Mouse (Mus musculus) midbrain, embryonic 16.5 days (tissue): Measurements from ENCODE around the gene Syngr1. TPM values are rescaled to one million over a fixed set of nuclear protein-coding genes. Genes with fewer than 3 reads are reported as not detected.

Experiments
- ATAC-seq: fragments of 200-750 bp; cut with Nextera tagmentation; 2 replicates; pipeline ENCODE4 v1.8.0; 2017; ENCODE audit warnings: moderate TSS enrichment
- H3K27ac ChIP-seq: fragments of 300-500 bp; sonication (generic); 2 replicates; pipeline ENCODE4 v1.5.1; 2014; ENCODE audit warnings: mild to moderate bottlenecking, low read length, mixed read lengths
- H3K27me3 ChIP-seq: fragments of 300-500 bp; sonication (generic); 2 replicates; pipeline ENCODE4 v1.6.1; 2014; ENCODE audit warnings: low read depth, low read length, mixed read lengths; ENCODE audit not compliant: control insufficient read depth, insufficient read depth
- H3K36me3 ChIP-seq: fragments of 300-500 bp; sonication (generic); 2 replicates; pipeline ENCODE4 v1.6.1; 2014; ENCODE audit warnings: mild to moderate bottlenecking, low read length, moderate library complexity, mixed read lengths; ENCODE audit not compliant: control insufficient read depth, insufficient read depth
- H3K4me1 ChIP-seq: fragments of 300-500 bp; sonication (generic); 2 replicates; pipeline ENCODE4 v1.6.1; 2014; ENCODE audit warnings: mild to moderate bottlenecking, low read length, mixed read lengths; ENCODE audit not compliant: control insufficient read depth, insufficient read depth
- H3K4me2 ChIP-seq: fragments of 300-500 bp; sonication (generic); 2 replicates; pipeline ENCODE4 v1.6.1; 2014; ENCODE audit warnings: mild to moderate bottlenecking, low read length, mixed read lengths
- H3K4me3 ChIP-seq: fragments of 300-500 bp; sonication (generic); 2 replicates; pipeline ENCODE4 v1.5.1; 2014; ENCODE audit warnings: low read depth, mild to moderate bottlenecking, low read length, moderate library complexity, mixed read lengths
- H3K9ac ChIP-seq: fragments of 300-500 bp; sonication (generic); 2 replicates; pipeline ENCODE4 v1.6.1; 2014; ENCODE audit warnings: low read depth, low read length, mixed read lengths
- H3K9me3 ChIP-seq: fragments of 300-500 bp; sonication (generic); replicated peaks from 2 replicates; pipeline ENCODE4 v1.6.1; 2014; ENCODE audit warnings: mild to moderate bottlenecking, low read length, mixed read lengths; ENCODE audit not compliant: control insufficient read depth, poor library complexity, severe bottlenecking
- WGBS: fragments of 180-500 bp; shearing (Covaris S2); extraction: QIAGEN DNeasy Blood & Tissue Kit; methylation state at CpG from one replicate; pipeline ENCODE4 v1.1.7; 2014; 5-methylcytosine and 5-hydroxymethylcytosine counted together
- polyA plus RNA-seq: library from polyadenylated mRNA; unstranded; fragments of >200 nt; fragmentation: Nextera tagmentation; extraction: Ambion mirVana; gene quantifications from 2 replicates; pipeline ENCODE4 v1.2.1, GENCODE M21; 2015

The Syngr1 gene
- polyA plus RNA-seq, 1 experiment from 2014 or later: 83.9 TPM

GRCm38 (mm10) chr15:80082661-80083275, 8.4 kb upstream of the Syngr1 start:
- Histone ChIP-seq H3K9ac (peak overlapping the region; percentile 84), H3K4me2 (peak overlapping the region; percentile 69), H3K36me3 (peaks cover 23% of the 10 kb centered on the region), H3K27ac (peak overlapping the region; percentile 82), H3K9me3 (no peaks in the 10 kb centered on the region), H3K27me3 (no peaks in the 10 kb centered on the region; the same call in 1 of the 2 replicates), H3K4me1 (peaks cover 21% of the 10 kb centered on the region), H3K4me3 (peak overlapping the region; percentile 70)
- peak; percentile 67 for ATAC-seq
- WGBS: under 1% methylated on average over 21 of the region's 21 CpGs

- Histone ChIP-seq H3K9ac (peak overlapping the region; percentile 84), H3K4me3 (peak overlapping the region; percentile 70), H3K4me1 (peaks cover 21% of the 10 kb centered on the region), H3K27me3 (no peaks in the 10 kb centered on the region; the same call in 1 of the 2 replicates), H3K27ac (peak overlapping the region; percentile 93), H3K36me3 (peaks cover 19% of the 10 kb centered on the region), H3K4me2 (peak overlapping the region; percentile 78), H3K9me3 (no peaks in the 10 kb centered on the region)
- ATAC-seq: peak; percentile 95
- under 1% methylated on average over 30 of the region's 30 CpGs for WGBS
These were observed 7.8 kb upstream of the Syngr1 start for GRCm38 (mm10) chr15:80083276-80083731.

GRCm38 (mm10) chr15:80083740-80084139, 7.4 kb upstream of the Syngr1 start:
- peak overlapping the region; percentile 93 for H3K27ac ChIP-seq
- no peaks in the 10 kb centered on the region; the same call in 1 of the 2 replicates for H3K27me3 ChIP-seq
- no peak; the same call in 1 of the 2 replicates for ATAC-seq
- peaks cover 17% of the 10 kb centered on the region for H3K36me3 ChIP-seq
- H3K4me3 ChIP-seq: peak overlapping the region; percentile 70
- WGBS: 1% methylated on average over 12 of the region's 12 CpGs
- H3K4me1 ChIP-seq: peaks cover 21% of the 10 kb centered on the region
- no peaks in the 10 kb centered on the region for H3K9me3 ChIP-seq
- H3K9ac ChIP-seq: peak overlapping the region; percentile 70
- H3K4me2 ChIP-seq: peak overlapping the region; percentile 78

- Histone ChIP-seq H3K4me1 (peaks cover 8% of the 10 kb centered on the region), H3K9ac (no peak overlapping the region), H3K4me3 (no peak overlapping the region), H3K9me3 (no peaks in the 10 kb centered on the region), H3K27me3 (no peaks in the 10 kb centered on the region; the same call in 1 of the 2 replicates), H3K27ac (no peak overlapping the region), H3K36me3 (no peaks in the 10 kb centered on the region), H3K4me2 (no peak overlapping the region)
- no peak for ATAC-seq
- 87% methylated on average over 9 of the region's 9 CpGs for WGBS
These were observed 3.6 kb upstream of the Syngr1 start for GRCm38 (mm10) chr15:80087406-80088012.

GRCm38 (mm10) chr15:80088637-80089036, 2.5 kb upstream of the Syngr1 start:
- WGBS: 36% methylated on average over 4 of the region's 4 CpGs
- Histone ChIP-seq H3K36me3 (no peaks in the 10 kb centered on the region), H3K27me3 (no peaks in the 10 kb centered on the region; the same call in 1 of the 2 replicates), H3K4me2 (no peak overlapping the region), H3K4me1 (peaks cover 14% of the 10 kb centered on the region), H3K4me3 (no peak overlapping the region), H3K9me3 (no peaks in the 10 kb centered on the region), H3K27ac (no peak overlapping the region), H3K9ac (no peak overlapping the region)
- ATAC-seq: no peak

- Histone ChIP-seq H3K27ac (no peak overlapping the region), H3K36me3 (no peaks in the 10 kb centered on the region), H3K4me3 (no peak overlapping the region), H3K4me2 (no peak overlapping the region; the same call in 1 of the 2 replicates), H3K27me3 (no peaks in the 10 kb centered on the region; the same call in 1 of the 2 replicates), H3K9me3 (no peaks in the 10 kb centered on the region), H3K4me1 (peaks cover 12% of the 10 kb centered on the region), H3K9ac (no peak overlapping the region)
- WGBS: 75% methylated on average over 11 of the region's 11 CpGs
- no peak for ATAC-seq
These were observed 979 bp upstream of the Syngr1 start for GRCm38 (mm10) chr15:80090155-80090554.

GRCm38 (mm10) chr15:80090741-80091120, 403 bp upstream of the Syngr1 start:
- H3K4me3 ChIP-seq: peak overlapping the region; percentile 88
- no peaks in the 10 kb centered on the region for H3K9me3 ChIP-seq
- 1% methylated on average over 17 of the region's 17 CpGs for WGBS
- no peaks in the 10 kb centered on the region for H3K36me3 ChIP-seq
- H3K4me1 ChIP-seq: peaks cover 12% of the 10 kb centered on the region
- ATAC-seq: peak; percentile 56
- no peaks in the 10 kb centered on the region; the same call in 1 of the 2 replicates for H3K27me3 ChIP-seq
- H3K9ac ChIP-seq: peak overlapping the region; percentile 96
- peak overlapping the region; percentile 97 for H3K4me2 ChIP-seq
- peak overlapping the region; percentile 17 for H3K27ac ChIP-seq

- ATAC-seq: no peak
- Histone ChIP-seq H3K36me3 (no peaks in the 10 kb centered on the region), H3K27ac (peak overlapping the region; percentile 74), H3K9me3 (no peaks in the 10 kb centered on the region), H3K27me3 (no peaks in the 10 kb centered on the region; the same call in 1 of the 2 replicates), H3K4me3 (peak overlapping the region; percentile 88), H3K4me1 (peaks cover 19% of the 10 kb centered on the region), H3K4me2 (peak overlapping the region; percentile 97), H3K9ac (peak overlapping the region; percentile 96)
- 15% methylated on average over 7 of the region's 7 CpGs for WGBS
These were observed 907 bp downstream of the Syngr1 start for GRCm38 (mm10) chr15:80092041-80092441.

- Histone ChIP-seq H3K9me3 (no peaks in the 10 kb centered on the region), H3K36me3 (no peaks in the 10 kb centered on the region), H3K4me2 (peak overlapping the region; percentile 97), H3K9ac (peak overlapping the region; percentile 96), H3K4me3 (peak overlapping the region; percentile 88), H3K4me1 (peaks cover 24% of the 10 kb centered on the region), H3K27me3 (no peaks in the 10 kb centered on the region; the same call in 1 of the 2 replicates), H3K27ac (peak overlapping the region; percentile 13)
- ATAC-seq: no peak
- WGBS: 14% methylated on average over 8 of the region's 8 CpGs
These were observed 1.5 kb downstream of the Syngr1 start for GRCm38 (mm10) chr15:80092599-80092998.
